Mouse (Mus musculus): ENCODE results near the gene Cage1. TPM values are rescaled to one million over a fixed set of nuclear protein-coding genes. Genes with fewer than 3 reads are reported as not detected.

Cage1 gene
- polyA plus RNA-seq, 2 experiments: 0.57 to 1.3 TPM

GRCm38 (mm10) chr13:38028407-38028806, 8.5 kb downstream of the Cage1 start:
- H3K9me3 ChIP-seq (ENCODE audit: control insufficient read depth, low read length): no peaks in the 10 kb centered on the region
- H3K27me3 ChIP-seq (ENCODE audit: control insufficient read depth, insufficient read depth, low read length): no peaks in the 10 kb centered on the region
- H3K27ac ChIP-seq (replicated peaks; ENCODE audit: low read depth, low read length): no peak overlapping the region
- H3K9ac ChIP-seq (ENCODE audit: low read depth, low read length, severe bottlenecking): no peak overlapping the region
- no peak overlapping the region for H3K4me3 ChIP-seq (replicated peaks; ENCODE audit: low read length)
- ATAC-seq (ENCODE audit: low FRiP score, low read depth) (no peak), DNase-seq (ENCODE audit: low spot score) (no peak)
- WGBS: 83% methylated on average over 4 of the region's 4 CpGs
- no peaks in the 10 kb centered on the region for H3K36me3 ChIP-seq (ENCODE audit: control insufficient read depth, insufficient read depth, low read length)
- no peak for TF ChIP-seq POLR2A (IDR thresholded peaks at IDR 0.05; ENCODE audit: borderline replicate concordance, extremely low read depth, insufficient read depth, insufficient read length)
- H3K4me2 ChIP-seq (replicated peaks; ENCODE audit: low read depth, low read length, severe bottlenecking): no peak overlapping the region
- H3K4me1 ChIP-seq (ENCODE audit: control insufficient read depth, insufficient read depth, low read length): no peaks in the 10 kb centered on the region

DNA sequence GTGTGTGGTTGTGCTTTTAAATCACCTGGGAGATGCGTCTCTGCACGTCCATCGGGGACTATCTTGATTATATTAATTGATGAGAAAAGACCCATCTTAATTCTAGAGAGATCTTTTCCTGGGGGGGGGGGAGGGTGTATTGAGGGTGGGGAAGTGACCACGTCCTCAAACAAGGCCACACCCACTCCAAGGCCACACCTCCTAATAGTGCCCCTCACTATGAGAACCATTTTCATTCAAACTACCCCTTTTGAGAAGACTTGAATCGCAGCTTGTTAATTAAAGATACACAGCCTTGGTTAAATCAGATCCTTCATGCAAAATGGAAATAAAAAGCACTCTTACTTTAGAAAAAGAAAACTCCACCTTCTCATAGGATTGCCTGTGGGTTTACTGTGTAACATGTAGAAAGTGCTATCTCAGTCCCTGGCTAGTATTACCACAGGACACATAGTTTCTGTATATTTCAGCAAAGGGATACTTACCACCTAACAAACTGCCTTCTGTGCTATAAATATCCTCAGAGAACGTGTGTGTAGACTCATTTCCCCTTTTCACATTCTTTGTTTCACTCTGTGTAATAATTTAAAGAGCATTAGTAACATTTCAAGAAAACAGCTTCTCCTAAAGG, 9.1 kb downstream of the Cage1 start:
- Histone ChIP-seq H3K4me2 (replicated peaks; ENCODE audit: low read depth, low read length, severe bottlenecking) (no peak overlapping the region), H3K4me3 (replicated peaks; ENCODE audit: low read length) (no peak overlapping the region), H3K4me1 (ENCODE audit: control insufficient read depth, insufficient read depth, low read length) (no peaks in the 10 kb centered on the region), H3K36me3 (ENCODE audit: control insufficient read depth, insufficient read depth, low read length) (no peaks in the 10 kb centered on the region), H3K9ac (ENCODE audit: low read depth, low read length, severe bottlenecking) (no peak overlapping the region), H3K9me3 (ENCODE audit: control insufficient read depth, low read length) (no peaks in the 10 kb centered on the region), H3K27me3 (ENCODE audit: control insufficient read depth, insufficient read depth, low read length) (no peaks in the 10 kb centered on the region), H3K27ac (replicated peaks; ENCODE audit: low read depth, low read length) (no peak overlapping the region)
- no peak for TF ChIP-seq POLR2A (IDR thresholded peaks at IDR 0.05; ENCODE audit: borderline replicate concordance, extremely low read depth, insufficient read depth, insufficient read length)
- 60% methylated on average over 6 of the region's 6 CpGs for WGBS
- ATAC-seq (ENCODE audit: low FRiP score, low read depth): no peak
- no peak for DNase-seq (ENCODE audit: low spot score)

- Histone ChIP-seq H3K4me3 (replicated peaks; ENCODE audit: low read length) (no peak overlapping the region), H3K4me2 (replicated peaks; ENCODE audit: low read depth, low read length, severe bottlenecking) (no peak overlapping the region), H3K9ac (ENCODE audit: low read depth, low read length, severe bottlenecking) (no peak overlapping the region), H3K27ac (replicated peaks; ENCODE audit: low read depth, low read length) (no peak overlapping the region), H3K4me1 (ENCODE audit: control insufficient read depth, insufficient read depth, low read length) (no peaks in the 10 kb centered on the region), H3K27me3 (ENCODE audit: control insufficient read depth, insufficient read depth, low read length) (no peaks in the 10 kb centered on the region), H3K9me3 (ENCODE audit: control insufficient read depth, low read length) (no peaks in the 10 kb centered on the region), H3K36me3 (ENCODE audit: control insufficient read depth, insufficient read depth, low read length) (no peaks in the 10 kb centered on the region)
- no peak for TF ChIP-seq POLR2A (IDR thresholded peaks at IDR 0.05; ENCODE audit: borderline replicate concordance, extremely low read depth, insufficient read depth, insufficient read length)
- DNase-seq (ENCODE audit: low spot score) (no peak), ATAC-seq (ENCODE audit: low FRiP score, low read depth) (no peak)
- 37% methylated on average over 4 of the region's 4 CpGs for WGBS
Observed at GRCm38 (mm10) chr13:38025874-38026273, 11.0 kb downstream of the Cage1 start.

DNA sequence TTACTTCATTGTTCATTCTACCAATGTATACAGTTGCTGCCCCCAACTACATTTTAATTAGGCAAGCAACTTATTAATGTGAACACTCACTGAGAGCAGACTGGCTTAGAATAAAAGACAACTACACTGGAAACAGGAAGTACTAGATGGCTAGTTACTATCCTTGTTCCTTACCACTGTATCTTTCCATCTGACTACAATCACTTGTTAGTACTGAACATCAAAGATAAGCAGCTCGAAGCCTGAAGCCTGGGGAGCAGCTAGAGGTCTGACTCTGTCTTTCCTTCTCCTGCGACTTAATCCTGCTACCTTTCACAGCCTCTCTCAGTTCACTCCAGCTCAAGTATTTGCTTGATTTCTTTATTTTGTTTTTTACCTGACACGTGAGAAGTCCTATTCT, 18.1 kb downstream of the Cage1 start:
- Histone ChIP-seq H3K9me3 (ENCODE audit: control insufficient read depth, low read length) (no peaks in the 10 kb centered on the region), H3K4me2 (replicated peaks; ENCODE audit: low read depth, low read length, severe bottlenecking) (no peak overlapping the region), H3K27me3 (ENCODE audit: control insufficient read depth, insufficient read depth, low read length) (no peaks in the 10 kb centered on the region), H3K36me3 (ENCODE audit: control insufficient read depth, insufficient read depth, low read length) (no peaks in the 10 kb centered on the region), H3K4me1 (ENCODE audit: control insufficient read depth, insufficient read depth, low read length) (no peaks in the 10 kb centered on the region), H3K27ac (replicated peaks; ENCODE audit: low read depth, low read length) (no peak overlapping the region), H3K9ac (ENCODE audit: low read depth, low read length, severe bottlenecking) (no peak overlapping the region), H3K4me3 (replicated peaks; ENCODE audit: low read length) (no peak overlapping the region)
- no peak for ATAC-seq (ENCODE audit: low FRiP score, low read depth)
- 75% methylated on average over 3 of the region's 3 CpGs for WGBS
- TF ChIP-seq POLR2A (IDR thresholded peaks at IDR 0.05; ENCODE audit: borderline replicate concordance, extremely low read depth, insufficient read depth, insufficient read length): no peak
- DNase-seq (ENCODE audit: low spot score): no peak

DNA sequence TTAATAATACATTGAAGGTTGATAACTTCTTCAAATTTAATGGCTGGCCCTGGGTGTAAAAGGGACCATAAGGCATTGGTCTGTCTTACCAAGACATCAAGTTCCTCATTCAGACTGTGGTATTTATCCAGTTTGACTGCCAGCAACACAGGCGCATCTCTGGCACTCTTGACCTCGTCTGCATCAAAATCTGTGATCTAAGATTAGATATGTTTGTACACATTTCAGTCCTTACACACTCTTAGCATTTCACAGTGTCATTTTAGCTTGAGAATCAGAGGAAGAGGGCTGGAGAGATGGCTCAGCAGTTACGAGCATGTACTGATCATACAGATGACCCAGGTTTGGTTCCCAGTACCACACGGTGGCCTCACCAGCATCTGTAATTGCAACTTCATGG, 21.3 kb downstream of the Cage1 start:
- Histone ChIP-seq H3K36me3 (ENCODE audit: control insufficient read depth, insufficient read depth, low read length) (no peaks in the 10 kb centered on the region), H3K4me2 (replicated peaks; ENCODE audit: low read depth, low read length, severe bottlenecking) (no peak overlapping the region), H3K27me3 (ENCODE audit: control insufficient read depth, insufficient read depth, low read length) (no peaks in the 10 kb centered on the region), H3K4me1 (ENCODE audit: control insufficient read depth, insufficient read depth, low read length) (no peaks in the 10 kb centered on the region), H3K9me3 (ENCODE audit: control insufficient read depth, low read length) (no peaks in the 10 kb centered on the region), H3K9ac (ENCODE audit: low read depth, low read length, severe bottlenecking) (no peak overlapping the region), H3K4me3 (replicated peaks; ENCODE audit: low read length) (no peak overlapping the region), H3K27ac (replicated peaks; ENCODE audit: low read depth, low read length) (no peak overlapping the region)
- ATAC-seq (ENCODE audit: low FRiP score, low read depth) (no peak), DNase-seq (ENCODE audit: low spot score) (no peak)
- WGBS: 85% methylated on average over 4 of the region's 4 CpGs
- TF ChIP-seq POLR2A (IDR thresholded peaks at IDR 0.05; ENCODE audit: borderline replicate concordance, extremely low read depth, insufficient read depth, insufficient read length): no peak

- Histone ChIP-seq H3K4me3 (replicated peaks; ENCODE audit: low read length) (no peak overlapping the region), H3K9me3 (ENCODE audit: control insufficient read depth, low read length) (no peaks in the 10 kb centered on the region), H3K36me3 (ENCODE audit: control insufficient read depth, insufficient read depth, low read length) (no peaks in the 10 kb centered on the region), H3K27ac (replicated peaks; ENCODE audit: low read depth, low read length) (no peak overlapping the region), H3K4me2 (replicated peaks; ENCODE audit: low read depth, low read length, severe bottlenecking) (no peak overlapping the region), H3K9ac (ENCODE audit: low read depth, low read length, severe bottlenecking) (no peak overlapping the region), H3K4me1 (ENCODE audit: control insufficient read depth, insufficient read depth, low read length) (no peaks in the 10 kb centered on the region), H3K27me3 (ENCODE audit: control insufficient read depth, insufficient read depth, low read length) (no peaks in the 10 kb centered on the region)
- TF ChIP-seq POLR2A (IDR thresholded peaks at IDR 0.05; ENCODE audit: borderline replicate concordance, extremely low read depth, insufficient read depth, insufficient read length): no peak
- 76% methylated on average over 5 of the region's 5 CpGs for WGBS
- ATAC-seq (ENCODE audit: low FRiP score, low read depth) (no peak), DNase-seq (ENCODE audit: low spot score) (no peak)
Observed at GRCm38 (mm10) chr13:38012436-38012835, 24.4 kb downstream of the Cage1 start.
